In genomic region chr16:22151706-22152315, GRCm38 (mm10) we compare ENCODE assay signal across 10 mouse cellular contexts. TPM values are rescaled to one million over a fixed set of nuclear protein-coding genes. Genes with fewer than 3 reads are reported as not detected.
A peak's percentile ranks its signal among the peaks of the same experiment; 100 is the strongest.
DNase-seq lines count a peak whose midpoint lies in the region; ATAC-seq lines count a peak whose summit lies in the region.
"Had no signal": no experiment of that assay in that cellular context is flagged by ENCODE, and none has a peak within 500 bp of the region (broad histone marks: within the 10 kb centered on the region; RNA-seq: fewer than 3 reads in every experiment).

No protein-coding gene starts in this region.

- H3K36me3 ChIP-seq in lung, embryonic 16.5 days (ENCODE audit: control insufficient read depth, insufficient read depth, low read length), result no peaks in the 10 kb centered on the region
- H3K36me3 ChIP-seq in hindbrain, embryonic 11.5 days (ENCODE audit: control insufficient read depth, insufficient read depth, low read length), result no peaks in the 10 kb centered on the region
- H3K36me3 ChIP-seq in neural tube, embryonic 13.5 days, result no peaks in the 10 kb centered on the region

- H3K4me2 ChIP-seq in lung, embryonic 16.5 days (ENCODE audit: low read depth, low read length), result no peak overlapping the region
- H3K4me2 ChIP-seq in hindbrain, embryonic 11.5 days (replicated peaks; ENCODE audit: low read depth, low read length), result 0 out of 2 replicates have a peak overlapping the region, but pooled peaks have one; percentile 15
- 0 out of 2 replicates have a peak overlapping the region, but pooled peaks have one; percentile 9 for H3K4me2 ChIP-seq in neural tube, embryonic 13.5 days

- H3K9me3 ChIP-seq in lung, embryonic 16.5 days (ENCODE audit: control insufficient read depth, low read length), result no peaks in the 10 kb centered on the region
- H3K9me3 ChIP-seq in hindbrain, embryonic 11.5 days (ENCODE audit: control insufficient read depth, low read length), result no peaks in the 10 kb centered on the region
- H3K9me3 ChIP-seq in neural tube, embryonic 13.5 days, result no peaks in the 10 kb centered on the region

- peak; percentile 7 for DNase-seq in adrenal gland, adult 2 months
- DNase-seq in adrenal gland, adult 18-20 months (ENCODE audit: low spot score in 2 of 2), result no peak
- DNase-seq in lung, postnatal 10 days, result no peak
- DNase-seq in hindbrain, embryonic 11.5 days (ENCODE audit: low spot score), result no peak
- no peak for DNase-seq in gastrocnemius, adult 18-20 months (ENCODE audit: low spot score)
- no peak for DNase-seq in gastrocnemius, postnatal 4 days (ENCODE audit: low spot score in 2 of 2)
- DNase-seq: cerebellum, postnatal 14 days; right cerebral cortex, postnatal 25 days had no signal

- no peak overlapping the region for H3K4me3 ChIP-seq in lung, embryonic 16.5 days (ENCODE audit: low read length)
- H3K4me3 ChIP-seq in hindbrain, embryonic 11.5 days (ENCODE audit: low read depth, low read length), result no peak overlapping the region
- H3K4me3 ChIP-seq in neural tube, embryonic 13.5 days, result no peak overlapping the region

- peak; percentile 60; the same call in 1 of the 2 replicates for ATAC-seq in lung, embryonic 16.5 days (ENCODE audit: low read depth)
- ATAC-seq in hindbrain, embryonic 11.5 days (ENCODE audit: low FRiP score), result peak; percentile 51; the same call in 1 of the 2 replicates
- no peak; the same call in 1 of the 2 replicates for ATAC-seq in neural tube, embryonic 13.5 days (ENCODE audit: low read depth)

- 23% methylated on average over 10 of the region's 11 CpGs for whole genome bisulfite sequencing in lung, embryonic 16.5 days
- WGBS in hindbrain, embryonic 11.5 days, result 17% methylated on average over 9 of the region's 11 CpGs
- 20% methylated on average over 10 of the region's 11 CpGs for WGBS in neural tube, embryonic 13.5 days

- no peak overlapping the region for H3K27ac ChIP-seq in lung, embryonic 16.5 days (ENCODE audit: low read length)
- H3K27ac ChIP-seq in hindbrain, embryonic 11.5 days (ENCODE audit: low read depth, low read length), result no peak overlapping the region
- H3K27ac ChIP-seq in neural tube, embryonic 13.5 days (replicated peaks), result peak overlapping the region; percentile 42; the same call in 1 of the 2 replicates

- peaks cover 11% of the 10 kb centered on the region for H3K4me1 ChIP-seq in lung, embryonic 16.5 days (replicated peaks; ENCODE audit: control insufficient read depth, insufficient read depth, low read length)
- no peaks in the 10 kb centered on the region for H3K4me1 ChIP-seq in hindbrain, embryonic 11.5 days (replicated peaks; ENCODE audit: control insufficient read depth, insufficient read depth, low read length)
- peaks cover 33% of the 10 kb centered on the region for H3K4me1 ChIP-seq in neural tube, embryonic 13.5 days (replicated peaks)

- no peak overlapping the region for H3K9ac ChIP-seq in lung, embryonic 16.5 days (ENCODE audit: low read length)
- H3K9ac ChIP-seq in hindbrain, embryonic 11.5 days (ENCODE audit: low read depth, low read length), result peak overlapping the region; percentile 45; the same call in 1 of the 2 replicates
- no peak overlapping the region for H3K9ac ChIP-seq in neural tube, embryonic 13.5 days

- H3K27me3 ChIP-seq in lung, embryonic 16.5 days (ENCODE audit: control insufficient read depth, insufficient read depth, low read depth, low read length), result no peaks in the 10 kb centered on the region
- no peaks in the 10 kb centered on the region for H3K27me3 ChIP-seq in hindbrain, embryonic 11.5 days (ENCODE audit: control insufficient read depth, insufficient read depth, low read length)
- H3K27me3 ChIP-seq in neural tube, embryonic 13.5 days, result no peaks in the 10 kb centered on the region

RNA-seq across cellular contexts. Expression of gene Igf2bp2, which starts 11.3 kb away (rescaled TPM):
- 1 to 10 TPM; 7.3 to 9.0 TPM for total RNA-seq in adrenal gland, adult 2 months (2021)
- polyA plus RNA-seq in adrenal gland, adult 2 months (2012; rRNA removed), result 2.8 and 3.5 TPM in 2 replicates
- 10 to 100 TPM; 10.6 to 11.2 TPM for total RNA-seq in adrenal gland, adult 18-20 months (2021)
- polyA plus RNA-seq in lung, embryonic 16.5 days (2015; fragmentation: Nextera tagmentation; extraction: Ambion mirVana), result 42.4 and 49.4 TPM in 2 replicates
- polyA plus RNA-seq in hindbrain, embryonic 11.5 days (2014; fragmentation: Nextera tagmentation; extraction: Ambion mirVana), result 122 and 132 TPM in 2 replicates
- 38.1 and 43.9 TPM in 2 replicates for polyA plus RNA-seq in neural tube, embryonic 13.5 days (2015; fragmentation: Nextera tagmentation; extraction: Ambion mirVana)
- 1 to 10 TPM; 1.4 to 1.5 TPM for total RNA-seq in gastrocnemius, adult 18-20 months (2021)
- 10 to 100 TPM; 32.2 to 33.8 TPM for total RNA-seq in gastrocnemius, postnatal 4 days (2021)
